Mouse (Mus musculus) retina, postnatal 7 days (tissue): ENCODE measurements around the gene Exoc3l2.
"Not testable (repeated sequence)": the region's sequence is repeated elsewhere in the genome, so short reads cannot be mapped to it uniquely, and the experiment has no call there.

ENCODE experiments used
- DNase-seq: peaks from one replicate; pipeline ENCODE4 v3.0.0-alpha.2; 2012; ENCODE audit warnings: low read depth, low spot score

Exoc3l2 gene

DNA sequence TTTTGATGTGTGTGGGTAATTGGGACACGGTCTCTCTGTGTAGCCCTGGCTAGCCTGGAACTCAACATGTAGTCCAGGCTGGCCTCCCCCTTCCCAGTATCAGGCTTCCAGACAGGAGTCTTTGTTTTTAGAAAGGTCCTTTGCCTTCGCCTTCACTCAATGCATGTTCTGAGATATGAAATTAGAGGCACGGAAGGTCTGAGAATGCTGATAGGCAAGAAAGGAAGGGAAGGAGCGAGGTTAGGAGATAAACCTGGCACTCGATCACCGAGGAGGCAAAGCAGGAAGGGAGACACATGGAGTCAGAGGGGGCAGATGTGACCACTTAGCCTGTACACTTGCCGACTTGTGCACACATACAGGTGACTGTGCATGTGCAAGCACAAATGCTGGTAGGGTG is 23.4 kb downstream of the Exoc3l2 start:
- no peak for DNase-seq

DNA sequence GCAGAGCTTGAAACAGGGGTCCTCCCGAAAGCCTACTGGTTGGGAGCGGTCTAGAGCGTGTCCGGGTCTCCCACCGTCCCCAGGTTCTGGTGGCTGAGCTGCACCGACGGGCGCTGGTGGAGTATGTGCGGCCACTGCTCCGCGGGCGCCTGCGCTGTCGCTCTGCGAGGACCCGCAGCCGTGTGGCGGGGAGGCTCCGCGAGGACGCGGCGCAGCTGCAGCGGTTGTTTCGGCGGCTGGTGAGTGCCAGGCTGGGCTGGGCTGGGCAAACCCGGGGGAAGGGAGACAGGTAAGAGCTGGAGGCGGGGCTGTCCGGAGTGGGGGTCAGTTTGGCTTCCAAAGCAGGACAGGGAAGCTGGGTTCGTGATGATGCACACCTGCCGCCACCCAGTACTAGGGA is 26.4 kb downstream of the Exoc3l2 start:
- no peak for DNase-seq

DNA sequence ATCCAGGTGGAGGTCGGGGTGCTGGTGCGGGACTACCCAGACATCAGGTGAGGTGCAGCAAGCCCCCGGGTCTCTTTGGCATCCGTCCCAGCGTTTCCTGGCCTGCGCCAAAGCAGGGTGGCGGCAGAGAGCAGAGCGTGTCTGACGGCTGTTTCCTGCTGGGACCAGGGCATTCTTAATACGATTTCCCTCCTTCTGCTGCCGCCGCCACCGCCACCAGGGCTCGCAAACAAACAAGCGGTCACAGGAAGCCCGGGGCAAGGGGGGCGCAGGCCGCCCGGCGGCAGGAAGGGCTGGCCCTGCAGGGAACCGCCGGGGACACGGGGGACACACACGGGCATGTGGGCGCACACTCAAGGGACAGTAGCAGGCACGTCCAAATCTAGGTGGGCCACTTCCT is 28.6 kb downstream of the Exoc3l2 start:
- DNase-seq = peak; percentile 32

DNA sequence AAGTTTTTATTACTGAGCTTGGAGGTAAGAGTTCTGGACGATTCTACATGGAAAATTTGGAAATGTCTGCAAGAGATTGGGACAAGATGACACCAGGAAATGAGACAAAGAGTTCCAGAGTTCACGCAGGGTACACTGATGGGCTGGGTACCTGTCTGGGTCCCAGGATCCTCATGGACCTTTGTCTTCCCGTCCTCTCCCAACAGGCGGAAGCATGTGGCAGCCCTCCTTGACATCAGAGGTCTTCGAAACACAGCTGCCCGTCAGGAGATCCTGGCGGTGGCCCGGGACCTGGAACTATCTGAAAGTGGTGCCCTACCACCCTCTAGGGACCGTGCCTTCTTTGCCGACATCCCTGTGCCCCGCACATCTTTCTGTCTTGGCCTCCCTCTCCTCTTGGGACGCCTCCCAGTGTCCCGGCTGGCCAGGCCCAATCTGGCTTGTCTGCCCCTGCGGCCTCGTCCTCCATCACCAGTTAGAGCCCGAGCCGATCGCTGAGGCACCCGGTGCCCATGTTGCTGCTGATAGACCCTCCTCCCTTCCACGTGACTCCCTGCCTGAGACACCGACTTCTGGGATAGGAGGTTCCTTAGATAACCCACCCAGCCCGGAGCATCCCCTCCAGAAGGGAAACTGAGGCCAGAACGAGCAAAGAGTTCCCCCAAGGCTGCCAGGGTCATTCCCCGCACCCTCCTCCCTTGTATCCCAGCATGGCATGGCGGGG is 31.8 kb downstream of the Exoc3l2 start:
- no peak for DNase-seq

DNA sequence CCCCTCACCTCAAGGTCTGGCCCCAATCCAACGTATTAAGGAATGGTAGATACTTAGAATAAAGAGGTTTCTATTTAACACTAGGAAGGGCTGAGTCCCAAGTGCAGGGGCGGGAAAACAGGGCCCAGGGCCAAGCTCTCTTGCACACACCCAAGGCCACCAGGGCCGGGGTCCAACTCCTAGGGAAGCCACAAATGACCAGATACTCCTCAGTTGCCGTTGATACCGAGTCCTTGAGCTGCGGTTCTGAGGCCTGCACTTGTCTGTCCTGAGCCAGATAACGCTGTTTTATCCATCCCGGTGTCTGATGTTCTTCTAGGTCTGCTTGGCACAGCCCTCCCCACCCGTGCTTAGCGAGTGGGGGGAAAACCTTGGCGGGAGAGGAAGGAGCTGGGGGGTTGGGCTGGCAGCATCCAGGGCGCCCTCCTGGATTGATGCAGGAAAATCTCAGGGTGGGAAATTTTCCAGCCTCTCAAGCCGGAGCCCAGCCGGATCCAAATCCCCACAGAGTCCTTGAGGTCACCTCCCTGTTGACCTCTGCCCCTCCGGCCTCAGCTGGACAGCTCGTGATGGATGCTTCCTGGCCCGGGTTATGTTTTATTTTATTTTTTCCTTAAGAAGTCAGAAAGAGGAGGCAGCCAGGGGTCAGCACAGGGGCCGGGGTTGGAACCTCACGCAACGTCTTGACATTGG is 32.5 kb downstream of the Exoc3l2 start:
- no peak for DNase-seq

DNA sequence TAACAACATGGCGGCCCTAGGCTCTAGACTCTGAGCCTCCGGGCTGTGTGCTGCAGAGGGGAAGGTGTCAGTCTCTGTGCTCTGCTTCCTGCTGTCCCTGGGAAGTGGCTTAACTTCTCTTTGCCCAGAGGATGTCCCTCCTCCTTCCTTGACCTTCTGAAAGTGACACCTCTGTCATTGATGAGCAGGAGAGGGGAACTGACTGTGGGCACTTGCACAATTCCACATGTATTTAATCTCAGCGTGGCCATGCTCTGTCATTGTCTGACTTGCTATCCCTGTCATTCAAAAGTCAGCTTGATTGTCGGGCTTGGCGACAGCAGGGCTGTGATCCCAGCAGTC is 33.1 kb downstream of the Exoc3l2 start:
- DNase-seq = no peak

DNA sequence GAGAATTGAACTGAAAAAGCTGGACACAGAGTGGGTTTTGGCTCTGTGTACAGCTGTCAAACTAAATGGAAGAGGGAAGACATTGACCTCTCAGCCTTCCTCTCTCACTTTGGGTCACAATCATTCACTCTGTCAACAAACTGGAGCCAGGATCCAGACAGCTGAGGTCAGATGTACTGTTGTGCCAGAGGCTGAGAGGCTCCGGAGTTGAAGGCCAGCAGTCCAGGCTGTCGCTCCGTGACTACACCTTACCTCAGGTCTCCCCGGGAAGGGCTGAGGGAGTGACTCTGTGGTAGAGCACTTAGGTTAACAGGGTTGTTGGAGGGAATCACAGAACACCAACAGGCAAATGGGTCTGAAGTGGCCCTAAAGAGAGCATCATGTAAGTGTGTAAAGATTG is 35.2 kb downstream of the Exoc3l2 start:
- DNase-seq = no peak

DNA sequence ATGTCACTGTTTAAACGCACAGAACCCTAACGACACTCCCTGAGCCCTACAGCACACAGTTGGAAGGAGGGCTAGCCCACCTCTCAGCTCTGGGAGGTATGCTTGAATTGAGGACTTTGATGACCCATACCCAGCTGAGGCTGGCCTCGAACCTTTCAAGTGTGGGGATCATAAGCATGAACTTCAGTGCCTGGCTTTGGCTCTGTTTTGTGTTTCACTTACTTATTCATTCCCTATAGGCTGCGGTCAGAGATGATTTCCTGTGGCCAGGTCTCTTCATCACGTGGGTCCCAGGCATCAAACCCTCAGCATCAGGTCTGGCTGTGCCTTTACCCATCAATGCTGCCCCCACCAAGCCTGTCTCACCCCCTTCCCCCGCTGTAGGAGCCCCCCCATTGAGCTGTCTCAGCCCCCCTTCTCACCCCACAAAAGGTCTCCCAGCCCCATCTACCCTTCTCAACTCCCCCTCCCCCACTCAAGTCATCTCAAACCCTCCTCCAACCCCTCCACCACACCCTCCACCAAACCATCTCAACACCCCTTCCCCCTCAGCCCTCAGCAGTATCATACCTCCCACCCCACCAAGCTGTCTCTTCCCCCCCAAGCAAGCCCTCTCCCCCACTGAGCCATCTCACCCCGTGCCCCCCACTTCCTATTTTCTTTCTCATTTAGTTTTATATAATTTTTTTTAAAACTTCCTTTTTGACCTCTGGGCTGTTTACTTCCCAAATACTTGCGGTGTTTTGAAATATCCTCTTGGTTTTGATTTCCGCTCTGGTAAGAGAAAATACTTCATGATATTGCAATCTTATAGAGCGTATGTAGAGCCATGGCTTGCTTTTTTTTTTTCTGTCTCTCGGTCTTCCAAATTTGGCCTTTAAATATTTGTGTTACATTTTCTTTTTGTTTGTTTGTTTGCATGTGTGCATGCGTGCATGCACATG is 37.6 kb downstream of the Exoc3l2 start:
- no peak for DNase-seq

DNA sequence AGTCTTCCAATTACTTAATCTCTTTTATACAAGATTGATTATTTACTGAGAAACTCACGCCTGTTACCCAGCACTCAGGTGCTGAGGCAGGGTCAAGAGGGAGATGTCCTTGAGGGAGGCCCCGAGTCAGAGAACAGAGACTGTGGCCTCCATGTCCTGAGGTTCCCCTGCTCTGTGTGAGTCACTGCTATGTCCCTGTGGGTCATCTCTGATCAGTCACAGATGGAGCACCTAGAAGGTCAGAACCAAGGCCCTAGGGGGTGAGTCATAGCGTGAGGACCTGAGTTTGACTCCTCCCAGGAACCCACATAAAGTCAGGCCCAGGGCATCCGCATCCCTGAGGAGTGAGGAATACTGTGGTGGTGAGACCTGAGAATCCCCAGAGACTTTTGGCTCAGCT is 38.5 kb downstream of the Exoc3l2 start:
- no peak for DNase-seq

DNA sequence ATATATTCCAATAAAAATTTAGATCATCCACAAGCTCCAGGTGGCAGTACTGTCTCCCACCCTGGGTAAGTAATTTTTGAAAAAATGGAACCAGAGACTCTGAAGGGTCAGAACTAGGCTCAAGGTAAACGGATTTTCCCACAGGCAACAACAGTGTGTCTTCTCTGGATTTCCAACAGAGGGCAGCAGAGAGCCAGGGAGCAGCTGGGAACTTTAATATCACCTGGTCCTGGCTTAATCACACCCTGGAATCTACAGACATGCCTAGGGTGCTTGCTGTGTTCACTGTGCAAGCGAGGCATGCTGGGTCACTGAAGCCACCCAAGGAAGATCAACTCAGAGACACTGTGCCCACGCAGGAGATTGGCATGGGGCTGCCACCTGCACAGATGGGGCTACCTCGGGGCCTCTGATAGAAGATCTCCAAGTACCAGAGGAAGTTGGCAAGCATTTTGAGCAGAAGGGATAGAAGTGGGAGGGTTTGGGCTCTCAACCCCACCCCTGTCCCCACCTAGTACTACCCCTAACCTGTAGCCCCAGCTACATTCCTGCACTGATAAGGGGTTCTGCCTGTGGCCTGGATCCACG is 40.4 kb downstream of the Exoc3l2 start:
- DNase-seq = peak; percentile 65

DNA sequence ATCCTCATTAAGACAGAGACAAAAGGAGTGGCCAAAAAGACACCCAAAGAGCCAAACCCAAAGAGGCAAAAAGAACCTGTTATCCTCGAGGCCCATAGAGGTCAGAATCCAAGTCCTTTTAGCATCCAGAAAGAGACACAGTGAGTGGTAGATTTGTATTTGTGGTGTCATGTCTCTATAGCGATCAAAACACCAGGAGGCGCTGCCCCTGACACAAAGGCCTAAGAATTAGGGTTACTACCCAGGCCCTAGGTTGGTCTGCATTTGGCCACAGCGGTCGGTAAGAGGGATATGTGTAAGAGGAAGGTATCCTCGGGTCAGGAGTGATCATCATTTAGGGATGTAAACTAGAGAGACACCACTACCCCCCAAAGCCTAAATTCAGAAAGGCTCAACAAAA is 43.2 kb downstream of the Exoc3l2 start:
- DNase-seq = no peak

DNA sequence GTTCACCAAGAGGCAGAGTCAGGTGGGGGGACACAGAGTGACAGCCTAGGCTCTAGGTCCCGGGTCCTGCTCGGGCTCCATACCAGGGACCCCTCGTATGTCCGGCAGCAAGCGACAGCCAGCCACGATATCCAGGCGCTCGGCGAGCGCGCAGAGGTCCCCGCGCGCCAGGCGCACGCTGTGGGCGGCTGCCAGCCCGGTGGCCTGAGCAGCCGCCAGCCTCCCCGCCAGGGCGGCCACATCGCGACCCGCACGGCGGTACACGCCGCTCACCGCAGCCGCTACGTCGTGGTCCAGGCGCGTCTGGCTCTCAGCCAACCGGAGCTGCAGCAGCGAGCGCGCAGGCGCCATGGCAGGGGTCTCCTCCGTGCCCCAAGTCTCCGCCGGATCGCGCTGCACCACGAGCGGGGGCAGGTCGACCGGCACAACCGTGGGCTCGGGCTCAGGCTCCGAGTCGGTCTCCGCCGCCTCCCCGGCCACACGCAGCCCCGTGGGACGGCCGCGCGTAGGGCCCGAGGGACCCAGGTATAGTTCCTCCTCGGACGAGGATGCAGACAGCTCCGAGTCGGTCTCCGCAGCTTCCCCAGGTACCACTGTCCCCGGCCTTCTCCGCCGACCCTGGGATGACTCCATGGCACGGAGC is 44.0 kb downstream of the Exoc3l2 start:
- no peak for DNase-seq

DNA sequence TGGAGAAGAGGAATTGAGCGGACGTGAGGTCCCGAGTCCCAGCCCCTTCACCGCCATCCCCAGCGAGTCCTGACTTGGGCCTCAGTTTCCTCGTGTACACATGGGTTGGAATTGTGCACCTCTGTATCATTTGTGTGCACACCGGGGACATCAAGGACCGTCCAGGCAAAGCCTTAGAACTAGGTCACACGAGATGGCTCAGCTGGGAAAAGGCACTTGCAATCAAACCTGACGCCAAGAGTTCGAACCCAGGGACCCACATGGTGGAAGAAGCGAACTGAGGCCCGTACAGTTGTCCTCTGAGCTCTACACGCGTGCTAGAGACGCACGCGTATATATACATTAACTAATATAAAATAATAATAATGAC is 44.5 kb downstream of the Exoc3l2 start:
- no peak for DNase-seq

DNA sequence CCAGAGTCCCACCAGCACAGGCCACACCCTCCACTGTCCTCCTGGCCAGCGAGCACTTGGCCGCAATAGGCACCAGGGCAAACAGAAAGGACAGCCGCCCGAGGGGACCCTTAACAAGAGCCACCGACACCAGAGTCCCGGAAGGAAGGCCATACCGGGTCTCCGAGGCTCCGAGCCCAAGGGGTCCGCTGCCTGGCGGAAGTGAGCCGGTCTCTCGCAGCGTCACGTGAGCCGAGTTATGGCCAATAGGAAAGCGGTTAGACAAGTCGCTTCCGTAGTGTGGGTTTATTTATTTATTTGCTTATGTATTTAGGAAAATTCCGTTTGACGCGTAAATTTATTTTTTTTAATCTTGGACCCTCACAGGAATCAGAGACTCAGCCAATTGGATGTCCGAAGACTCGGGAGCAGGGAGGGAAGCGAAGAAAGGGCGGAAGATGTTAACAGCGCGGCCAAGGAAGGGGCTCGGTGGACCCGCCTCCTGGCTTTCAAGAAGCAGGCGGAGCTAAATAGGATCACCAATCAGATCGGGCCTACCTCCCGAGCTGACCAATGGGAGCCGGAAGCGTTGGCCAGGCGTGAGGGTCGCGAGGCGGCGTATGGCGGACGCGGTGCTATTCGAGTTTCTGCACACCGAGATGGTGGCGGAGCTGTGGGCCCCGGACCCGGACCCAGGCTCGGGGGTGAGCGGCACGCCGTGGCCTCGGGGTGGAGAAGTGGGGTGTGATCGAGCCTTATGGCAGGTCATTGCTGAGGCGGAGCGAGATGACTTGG is 45.2 kb downstream of the Exoc3l2 start, which contains the start of the genes Bloc1s3 and Trappc6a:
Gene Bloc1s3, minus strand, starts transcription at position 218 of the 774 bp plus-strand sequence.
Gene Trappc6a, plus strand, starts transcription at position 246 of the 774 bp plus-strand sequence.
- DNase-seq = peak; percentile 90

DNA sequence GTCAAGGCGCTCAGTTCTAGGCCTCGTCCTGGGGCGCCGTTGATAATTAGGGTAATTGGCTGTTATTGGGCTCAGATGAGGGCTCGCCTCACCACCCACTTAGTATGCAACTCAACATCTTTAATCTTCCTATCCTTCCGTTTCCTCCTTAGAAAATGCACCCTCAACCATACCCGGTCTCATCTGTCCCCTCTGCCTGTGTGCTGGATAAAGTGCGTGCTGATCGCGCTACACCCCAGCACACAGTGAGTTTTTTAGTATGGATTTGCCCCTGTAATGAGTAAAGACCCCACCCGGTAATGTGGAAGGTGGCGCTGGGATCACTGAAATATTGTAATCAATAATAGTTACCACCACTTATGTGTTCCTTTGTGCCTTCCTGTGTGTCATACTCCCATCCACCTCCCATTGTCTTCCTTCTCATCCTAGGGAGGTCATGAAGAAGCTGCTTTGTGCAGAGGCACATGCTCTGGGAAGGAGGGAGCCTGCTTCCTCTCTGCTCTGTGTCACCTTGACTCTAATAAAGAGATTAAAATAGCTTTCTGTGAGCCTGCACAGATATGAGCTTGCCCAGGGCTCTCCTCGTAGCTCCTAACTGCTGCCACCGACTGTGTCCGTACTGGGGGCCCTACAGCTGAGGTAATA is 45.9 kb downstream of the Exoc3l2 start:
- no peak for DNase-seq

DNA sequence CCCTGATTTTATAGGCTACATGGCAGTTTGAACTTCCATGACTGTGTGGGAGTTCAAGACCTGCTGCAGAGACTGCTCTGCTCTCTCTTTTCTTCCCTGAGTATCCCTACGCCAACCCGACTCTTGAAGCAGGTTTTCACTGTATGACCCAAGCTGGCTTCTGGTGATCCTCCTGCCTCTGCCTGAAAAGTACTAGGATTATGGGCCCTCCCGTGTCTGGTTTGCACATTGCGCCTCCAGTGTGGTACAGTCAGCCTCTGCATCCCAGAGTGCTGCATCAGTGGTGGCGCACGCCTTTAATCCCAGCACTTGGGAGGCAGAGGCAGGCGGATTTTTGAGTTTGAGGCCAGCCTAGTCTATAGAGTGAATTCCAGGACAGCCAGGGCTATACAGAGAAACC is 46.7 kb downstream of the Exoc3l2 start:
- no peak for DNase-seq

DNA sequence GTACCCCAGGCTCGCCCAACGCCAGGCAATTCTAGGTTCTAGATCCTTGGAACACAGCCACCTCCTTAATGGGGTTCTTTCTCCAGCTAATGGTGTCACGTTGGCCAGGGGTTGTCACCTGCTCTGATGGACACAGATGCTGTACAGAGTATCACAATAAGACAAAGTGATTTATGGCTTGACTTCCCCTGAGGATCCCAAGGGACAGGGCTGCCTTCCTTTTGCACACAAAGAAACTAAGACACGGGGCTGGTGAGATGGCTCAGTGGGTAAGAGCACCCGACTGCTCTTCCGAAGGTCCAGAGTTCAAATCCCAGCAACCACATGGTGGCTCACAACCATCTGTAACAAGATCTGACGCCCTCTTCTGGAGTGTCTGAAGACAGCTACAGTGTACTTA is 48.8 kb downstream of the Exoc3l2 start:
- not testable (repeated sequence) for DNase-seq

DNA sequence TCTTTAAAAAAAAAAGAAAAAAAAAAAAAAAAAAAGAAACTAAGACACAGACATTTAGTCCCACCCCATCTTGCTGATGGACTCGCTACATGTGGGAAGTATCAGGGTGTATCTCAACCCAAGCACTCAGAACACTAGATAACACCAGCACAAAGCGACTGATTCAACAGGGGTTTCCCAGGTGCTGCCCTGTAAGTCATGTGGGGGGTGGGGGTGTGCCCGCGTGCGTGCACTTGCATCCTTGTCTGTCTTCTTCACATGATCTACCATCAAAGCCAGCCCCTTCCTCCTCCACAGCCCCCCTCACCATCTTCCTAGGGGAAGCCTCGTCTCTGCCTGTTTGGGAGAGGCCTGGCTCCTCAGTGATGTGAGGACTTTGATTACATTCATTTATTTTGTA is 49.2 kb downstream of the Exoc3l2 start:
- no peak for DNase-seq

DNA sequence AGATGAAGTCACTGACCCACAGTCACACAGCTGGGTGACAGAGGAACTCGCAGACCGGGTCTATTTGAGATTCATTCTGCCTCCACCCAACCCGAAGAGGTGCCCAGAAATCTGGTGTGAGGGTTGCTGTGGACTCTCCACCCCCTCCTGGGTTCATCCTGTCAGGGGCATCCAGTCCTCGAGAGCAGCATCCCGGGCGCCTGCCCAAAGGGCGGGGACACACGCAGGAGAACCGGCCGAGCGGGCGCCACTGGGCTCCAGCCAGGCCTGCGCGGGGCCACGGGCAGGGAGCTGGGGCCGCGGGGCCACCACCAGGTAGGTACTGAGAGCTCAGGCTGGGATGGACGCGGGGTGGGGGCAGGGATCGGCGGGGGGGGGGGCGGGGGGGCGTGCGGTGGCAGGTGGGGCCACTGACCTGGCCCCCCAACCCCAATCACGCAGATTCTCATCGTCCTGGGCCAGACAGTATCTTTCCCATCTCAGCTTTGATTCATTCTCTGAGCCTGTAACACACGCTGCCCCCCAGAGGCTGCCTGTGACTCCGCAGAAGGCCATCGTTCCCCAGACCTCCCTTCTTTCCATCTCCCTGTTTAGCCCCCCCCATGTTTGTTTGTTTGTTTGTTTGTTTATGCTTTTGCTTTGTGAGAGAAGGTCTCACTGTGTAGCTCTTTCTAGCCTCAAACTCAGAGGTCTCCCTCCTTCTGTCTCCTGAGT is 54.7 kb downstream of the Exoc3l2 start, which contains the start of gene Nkpd1:
Gene Nkpd1, plus strand, starts transcription at position 187 of the 714 bp plus-strand sequence.
- DNase-seq = no peak
